Mouse (Mus musculus) olfactory bulb, adult 2 months (tissue): Measurements from ENCODE around the gene 2010300C02Rik. TPM values are rescaled to one million over a fixed set of nuclear protein-coding genes. Genes with fewer than 3 reads are reported as not detected.
A peak's percentile ranks its signal among the peaks of the same experiment; 100 is the strongest.

ENCODE experiments used
- H3K27ac ChIP-seq: fragments of 200-500 bp; 2 replicates; pipeline ENCODE4 v1.5.1; 2012; ENCODE audit warnings: low read depth, low read length; ENCODE audit not compliant: insufficient read depth
- H3K4me1 ChIP-seq: fragments of 200-500 bp; 2 replicates; pipeline ENCODE4 v1.6.1; 2012; ENCODE audit warnings: low read length; ENCODE audit not compliant: control insufficient read depth, insufficient read depth
- H3K4me3 ChIP-seq: fragments of 200-500 bp; 2 replicates; pipeline ENCODE4 v1.5.1; 2012; ENCODE audit warnings: mild to moderate bottlenecking, low read depth, low read length, moderate library complexity; ENCODE audit not compliant: insufficient read depth
- CTCF ChIP-seq: fragments of 200-500 bp; IDR thresholded peaks from 2 replicates; pipeline ENCODE4 v1.5.1; 2012; ENCODE audit warnings: low read depth, mild to moderate bottlenecking, low read length, moderate library complexity; ENCODE audit not compliant: insufficient read depth
- POLR2A ChIP-seq: fragments of 200-500 bp; IDR thresholded peaks from 2 replicates; pipeline ENCODE4 v1.6.1; 2012; ENCODE audit warnings: mild to moderate bottlenecking, low read depth, low read length, moderate library complexity; ENCODE audit not compliant: insufficient read depth
- WGBS: fragments of 180-500 bp; shearing (Covaris S2); methylation state at CpG from one replicate; pipeline ENCODE4 v1.1.7; 2018; 5-methylcytosine and 5-hydroxymethylcytosine counted together
- polyA plus RNA-seq: library from polyadenylated mRNA; stranded (reverse); fragments of >200 nt; gene quantifications from 2 replicates; pipeline ENCODE4 v1.2.4, GENCODE M21; 2012; ENCODE audit warnings: low replicate concordance; ENCODE audit not compliant: missing spikeins, insufficient read depth, insufficient read length

The 2010300C02Rik gene
- not detected in 2 replicates for polyA plus RNA-seq

DNA sequence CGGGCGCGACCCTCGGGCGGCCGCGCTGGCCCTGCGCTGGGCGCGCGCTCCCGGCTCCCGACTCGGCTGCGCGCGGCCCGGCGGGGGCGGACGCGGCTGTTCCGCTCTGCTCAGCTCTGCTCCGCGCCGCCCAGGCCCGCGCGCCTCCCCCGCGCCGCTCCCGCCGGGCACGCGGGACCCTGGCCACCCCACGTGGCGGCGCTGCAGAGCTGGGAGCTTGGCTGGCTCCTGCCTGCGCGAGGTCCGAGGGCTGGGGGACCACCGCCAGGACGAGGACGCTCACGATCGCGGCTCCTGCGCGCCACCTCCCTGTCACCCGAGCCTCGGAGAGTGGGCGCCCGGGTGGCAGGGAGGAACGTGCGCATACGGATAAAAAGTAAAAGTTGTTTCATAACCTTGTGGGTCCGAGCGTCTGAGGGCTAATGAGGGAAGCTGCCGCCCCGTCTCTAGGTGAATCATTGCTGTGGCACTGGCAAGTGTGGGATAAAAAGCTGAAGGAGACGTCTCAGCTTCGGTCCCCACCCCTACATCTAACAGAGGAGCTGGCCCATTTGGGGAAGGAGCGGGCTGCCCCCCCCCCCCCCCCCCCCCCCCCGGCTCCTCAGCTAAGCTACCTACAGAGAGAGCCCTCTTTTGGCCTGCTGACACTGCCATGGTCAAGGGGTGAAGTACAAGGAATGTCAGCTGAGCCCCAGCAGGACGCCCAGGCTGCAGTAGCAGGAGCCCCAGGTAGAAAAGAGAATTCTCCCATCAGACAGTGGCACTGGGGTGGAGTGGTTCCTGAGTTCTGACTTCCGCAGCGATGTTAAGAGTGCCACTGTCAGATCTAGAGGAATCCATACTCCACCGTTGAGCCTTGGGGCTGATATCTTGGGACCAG lies at the start of gene 2010300C02Rik:
TSS of gene 2010300C02Rik (minus strand) at position 325 of the 880 bp plus-strand sequence.
- TF ChIP-seq POLR2A (no peak), CTCF (peak; percentile 67)
- H3K27ac ChIP-seq = peak within 1 kb of the TSS; percentile 95
- peaks cover 38% of the 10 kb centered on the region for H3K4me1 ChIP-seq
- 8% methylated on average over 63 of the region's 69 CpGs for WGBS
- peak within 1 kb of the TSS; percentile 99 for H3K4me3 ChIP-seq

DNA sequence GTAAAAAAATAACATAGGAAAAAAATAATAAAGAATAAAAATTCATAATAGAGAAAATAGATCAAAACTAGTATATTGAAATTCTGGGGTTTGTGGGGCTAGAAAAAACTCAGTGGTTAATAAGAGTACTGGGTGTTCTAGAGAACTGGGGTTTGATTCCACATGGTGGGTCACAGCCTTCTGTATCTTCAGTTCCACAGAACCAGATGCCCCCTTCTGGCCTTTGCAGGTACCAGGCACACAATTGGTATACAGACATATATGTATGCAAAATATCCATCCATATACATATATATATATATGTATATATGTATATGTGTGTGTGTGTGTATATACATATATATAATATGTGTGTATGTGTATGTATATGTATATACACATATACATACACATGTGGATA lies 39.5 kb upstream of the 2010300C02Rik start:
- Histone ChIP-seq H3K4me3 (no peak overlapping the region), H3K4me1 (no peaks in the 10 kb centered on the region), H3K27ac (no peak overlapping the region)
- TF ChIP-seq CTCF (no peak), POLR2A (no peak)

DNA sequence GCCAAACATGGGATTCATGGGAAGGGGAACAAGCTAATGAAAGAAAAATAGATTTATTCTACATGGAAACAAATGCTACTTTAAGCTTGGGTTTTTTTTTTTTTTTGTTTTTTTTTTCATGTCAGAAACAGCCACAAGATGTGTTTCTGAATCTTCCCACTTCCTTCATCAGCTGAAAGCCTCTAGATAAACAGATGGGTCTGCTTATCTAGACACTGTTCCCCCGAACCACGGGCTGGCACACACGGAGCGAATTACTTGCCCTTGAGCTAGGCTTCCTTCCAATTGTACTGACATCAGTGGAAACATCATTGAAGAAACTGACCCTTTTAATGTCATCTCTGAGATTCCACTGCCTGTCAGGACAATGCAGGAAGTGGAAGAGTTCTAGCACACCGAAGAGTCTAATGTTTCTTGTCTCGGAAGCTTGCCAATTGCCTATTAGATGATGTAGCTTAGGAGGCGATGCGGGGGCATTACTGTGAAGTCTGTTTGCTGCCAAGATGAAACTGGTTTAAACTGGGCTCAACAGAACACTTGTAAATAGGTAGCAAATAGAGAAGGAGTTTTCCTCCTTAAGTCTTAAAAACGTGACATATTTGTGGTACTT lies 24.9 kb upstream of the 2010300C02Rik start:
- WGBS = 41% methylated on average over 9 of the region's 9 CpGs
- peaks cover 2% of the 10 kb centered on the region; the same call in 1 of the 2 replicates for H3K4me1 ChIP-seq
- H3K27ac ChIP-seq = no peak overlapping the region
- no peak for TF ChIP-seq POLR2A
- H3K4me3 ChIP-seq = no peak overlapping the region

DNA sequence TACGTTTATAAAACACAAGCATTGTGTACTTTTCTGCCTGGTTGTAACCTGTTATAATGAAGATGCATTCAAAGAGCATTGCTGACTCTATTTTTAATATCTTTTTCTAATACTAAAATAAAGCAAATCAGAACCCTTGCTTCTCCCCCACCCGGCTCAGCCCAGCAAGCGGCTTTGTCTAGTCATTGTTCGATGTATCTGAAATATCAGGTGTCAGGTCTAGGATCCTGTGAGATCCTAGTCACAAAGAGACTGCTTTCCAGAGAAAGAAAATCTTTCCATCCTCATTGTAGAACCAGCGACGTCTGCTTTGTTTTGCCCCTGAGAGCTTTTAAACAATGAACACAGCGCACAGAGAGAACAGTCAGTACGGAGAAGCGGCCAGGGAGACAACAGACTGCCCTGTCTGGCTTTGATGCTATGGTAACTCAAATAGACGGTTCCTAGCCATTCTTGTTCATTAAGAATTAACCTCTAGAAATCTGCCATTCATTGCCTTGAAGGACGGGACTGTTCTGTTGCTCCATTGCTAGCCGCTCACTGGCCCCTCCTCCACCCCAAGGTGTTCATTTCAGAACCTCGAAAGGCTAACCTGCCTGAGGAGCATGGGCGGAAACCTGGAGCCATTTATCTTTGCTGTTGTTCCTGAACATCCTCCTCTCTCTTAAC lies 22.9 kb upstream of the 2010300C02Rik start:
- TF ChIP-seq POLR2A = no peak
- no peak for TF ChIP-seq CTCF
- no peak overlapping the region for H3K4me3 ChIP-seq
- H3K27ac ChIP-seq = no peak overlapping the region
- WGBS = 45% methylated on average over 14 of the region's 14 CpGs
- peaks cover 2% of the 10 kb centered on the region; the same call in 1 of the 2 replicates for H3K4me1 ChIP-seq

- TF ChIP-seq POLR2A (no peak), CTCF (no peak)
- peaks cover 2% of the 10 kb centered on the region; the same call in 1 of the 2 replicates for H3K4me1 ChIP-seq
- H3K27ac ChIP-seq = no peak overlapping the region
- H3K4me3 ChIP-seq = no peak overlapping the region
- 56% methylated on average over 11 of the region's 11 CpGs for WGBS
Measured at GRCm38 (mm10) chr1:37742126-37742525, 22.2 kb upstream of the 2010300C02Rik start.

DNA sequence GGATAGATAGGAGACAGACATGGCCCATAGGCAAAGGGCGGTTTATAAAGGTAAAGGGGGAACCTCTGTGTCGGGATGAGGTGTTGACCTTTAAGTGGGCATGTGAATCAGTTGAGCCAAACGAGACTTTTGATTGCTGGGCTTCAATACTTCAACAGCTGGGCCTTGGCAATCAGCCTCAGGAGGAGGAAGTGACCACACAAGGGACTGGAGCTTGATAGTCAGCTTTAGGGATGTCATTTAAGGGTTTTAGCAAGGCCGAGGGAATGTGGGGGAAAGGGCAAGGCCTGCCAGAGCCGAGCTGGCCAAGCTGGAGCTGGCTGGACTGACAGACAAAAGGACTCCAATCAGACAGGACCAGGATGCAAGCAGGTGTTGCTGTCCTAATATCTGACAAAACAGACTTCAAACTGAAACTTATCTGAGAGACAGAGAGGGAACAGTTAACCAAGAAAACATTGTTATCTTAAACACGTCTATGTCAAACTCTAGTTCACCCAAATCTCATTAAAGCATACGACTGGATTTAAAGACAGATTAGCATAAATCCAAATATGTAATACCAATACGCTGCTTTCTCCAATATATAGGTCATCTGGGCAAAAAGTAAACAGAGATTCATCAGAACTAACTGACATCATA lies 20.4 kb upstream of the 2010300C02Rik start:
- Histone ChIP-seq H3K4me1 (peaks cover 4% of the 10 kb centered on the region; the same call in 1 of the 2 replicates), H3K27ac (no peak overlapping the region), H3K4me3 (no peak overlapping the region)
- no peak for TF ChIP-seq CTCF
- TF ChIP-seq POLR2A = no peak
- 81% methylated on average over 8 of the region's 8 CpGs for WGBS

DNA sequence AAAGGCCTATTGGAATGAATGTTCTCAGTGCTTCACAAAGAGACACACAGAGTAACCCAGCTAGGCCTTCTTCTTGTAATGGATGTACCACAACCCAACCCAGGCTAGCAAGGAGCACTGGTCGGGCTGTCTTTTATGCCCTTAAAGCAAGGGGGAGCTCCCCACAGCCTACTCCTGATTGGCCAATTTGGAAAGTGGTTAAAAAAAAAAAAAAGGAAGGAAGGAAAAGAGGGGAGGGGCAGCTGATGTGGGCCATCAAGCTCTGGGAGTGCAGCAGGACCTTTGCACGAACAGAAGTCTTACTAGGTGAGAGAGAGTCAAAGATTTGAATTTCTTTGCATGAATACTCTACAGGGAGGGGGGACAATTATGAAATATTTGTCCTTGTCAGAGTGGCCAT lies 19.0 kb upstream of the 2010300C02Rik start:
- H3K4me3 ChIP-seq = no peak overlapping the region
- peaks cover 4% of the 10 kb centered on the region; the same call in 1 of the 2 replicates for H3K4me1 ChIP-seq
- WGBS = 87% methylated on average over 2 of the region's 2 CpGs
- TF ChIP-seq CTCF (no peak), POLR2A (no peak)
- no peak overlapping the region for H3K27ac ChIP-seq

- H3K4me3 ChIP-seq = no peak overlapping the region
- WGBS = 90% methylated on average over 4 of the region's 4 CpGs
- no peak for TF ChIP-seq CTCF
- no peak for TF ChIP-seq POLR2A
- H3K4me1 ChIP-seq = peaks cover 2% of the 10 kb centered on the region; the same call in 1 of the 2 replicates
- no peak overlapping the region for H3K27ac ChIP-seq
Measured at GRCm38 (mm10) chr1:37737045-37737444, 17.2 kb upstream of the 2010300C02Rik start.

- Histone ChIP-seq H3K4me3 (no peak overlapping the region), H3K4me1 (peaks cover 2% of the 10 kb centered on the region; the same call in 1 of the 2 replicates), H3K27ac (no peak overlapping the region)
- WGBS = 57% methylated on average over 5 of the region's 5 CpGs
- TF ChIP-seq CTCF (no peak), POLR2A (no peak)
Measured at GRCm38 (mm10) chr1:37735932-37736331, 16.0 kb upstream of the 2010300C02Rik start.
